Mouse (Mus musculus) limb, embryonic 11.5 days (tissue): ENCODE measurements around the gene Bnip3. TPM values are rescaled to one million over a fixed set of nuclear protein-coding genes. Genes with fewer than 3 reads are reported as not detected.

Experiments used
- ATAC-seq: fragments of 200-750 bp; cut with Nextera tagmentation; 2 replicates; pipeline ENCODE4 v1.8.0; 2017; ENCODE audit warnings: low read depth; ENCODE audit not compliant: insufficient number of reproducible peaks, low FRiP score, low TSS enrichment
- DNase-seq: peaks from one replicate; pipeline ENCODE4 v3.0.0-alpha.2; 2015; ENCODE audit warnings: low spot score
- H3K27ac ChIP-seq: fragments of 300-500 bp; sonication (generic); replicated peaks from 2 replicates; pipeline ENCODE4 v1.5.1; 2014; ENCODE audit warnings: low read depth, mild to moderate bottlenecking, low read length
- H3K27me3 ChIP-seq: fragments of 300-500 bp; sonication (generic); 2 replicates; pipeline ENCODE4 v1.6.1; 2014; ENCODE audit warnings: mild to moderate bottlenecking, low read length, mixed read lengths; ENCODE audit not compliant: control insufficient read depth, insufficient read depth
- H3K36me3 ChIP-seq: fragments of 300-500 bp; sonication (generic); 2 replicates; pipeline ENCODE4 v1.6.1; 2014; ENCODE audit warnings: mild to moderate bottlenecking, low read length, moderate library complexity, mixed read lengths; ENCODE audit not compliant: control insufficient read depth, insufficient read depth
- H3K4me1 ChIP-seq: fragments of 300-500 bp; sonication (generic); 2 replicates; pipeline ENCODE4 v1.6.1; 2014; ENCODE audit warnings: low read length, mixed read lengths; ENCODE audit not compliant: control insufficient read depth, insufficient read depth
- H3K4me2 ChIP-seq: fragments of 300-500 bp; sonication (generic); 2 replicates; pipeline ENCODE4 v1.6.1; 2014; ENCODE audit warnings: low read depth, mild to moderate bottlenecking, moderate library complexity; ENCODE audit not compliant: severe bottlenecking
- H3K4me3 ChIP-seq: fragments of 300-500 bp; sonication (generic); 2 replicates; pipeline ENCODE4 v1.5.1; 2014; ENCODE audit warnings: low read depth, low read length
- H3K9ac ChIP-seq: fragments of 300-500 bp; sonication (generic); 2 replicates; pipeline ENCODE4 v1.6.1; 2014; ENCODE audit warnings: mild to moderate bottlenecking, low read length
- H3K9me3 ChIP-seq: fragments of 300-500 bp; sonication (generic); 2 replicates; pipeline ENCODE4 v1.6.1; 2016; ENCODE audit warnings: low read length; ENCODE audit not compliant: control insufficient read depth
- WGBS: fragments of 180-500 bp; shearing (Covaris S2); extraction: QIAGEN DNeasy Blood & Tissue Kit; methylation state at CpG from one replicate; pipeline ENCODE4 v1.1.7; 2014; 5-methylcytosine and 5-hydroxymethylcytosine counted together
- polyA plus RNA-seq: library from polyadenylated mRNA; unstranded; fragments of >200 nt; fragmentation: Nextera tagmentation; extraction: Ambion mirVana; gene quantifications from 2 replicates; pipeline ENCODE4 v1.2.1, GENCODE M21; 2014

Bnip3 gene
- polyA plus RNA-seq, result 111 and 117 TPM in 2 replicates

DNA sequence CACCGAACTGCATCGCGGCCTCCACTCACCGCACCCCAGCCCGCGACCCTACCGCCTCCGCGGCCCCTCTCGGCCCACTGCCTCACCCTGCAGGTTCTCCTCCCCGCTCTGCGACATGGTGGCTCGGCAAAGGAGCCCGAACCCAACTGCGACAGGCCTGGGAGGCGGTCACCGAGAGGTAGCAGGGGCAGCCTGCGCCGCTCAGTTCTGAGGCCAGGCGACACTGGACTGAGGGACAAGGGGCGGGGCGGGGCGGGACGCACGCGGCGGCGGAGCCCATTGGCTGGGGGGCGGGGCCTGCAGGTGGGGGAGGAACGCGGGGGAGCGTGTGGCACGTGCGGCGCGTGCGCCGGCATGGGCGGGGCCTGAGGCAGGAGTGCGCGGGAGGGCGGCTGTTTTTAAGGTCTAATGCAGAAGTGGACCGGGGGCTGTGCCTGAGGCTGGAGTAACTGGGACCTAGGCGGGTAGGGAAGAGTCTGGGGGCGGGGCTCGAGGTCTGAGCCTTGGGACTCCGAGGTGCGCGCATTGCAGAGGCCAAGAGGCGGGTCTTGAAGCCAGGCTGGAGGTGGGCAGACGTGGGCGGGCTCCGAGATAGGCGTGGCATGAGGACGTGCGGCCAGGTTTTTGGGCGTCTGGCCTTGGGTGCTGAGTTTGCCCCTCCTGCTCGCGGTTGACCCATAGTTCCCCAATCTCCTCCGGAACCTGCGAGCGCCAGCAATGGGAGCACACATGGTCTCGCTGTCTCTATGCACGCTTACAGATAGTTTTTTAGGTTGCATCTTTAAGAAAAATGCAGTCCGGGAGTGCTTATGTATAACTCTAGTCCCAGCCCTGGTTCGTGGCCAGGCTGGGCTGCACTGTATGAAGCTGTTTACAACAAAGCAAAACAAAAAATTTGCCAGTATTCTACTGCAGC is at the start of gene Bnip3:
TSS of gene Bnip3 (minus strand) at position 243 of the 916 bp plus-strand sequence.
- H3K4me2 ChIP-seq, result peak within 1 kb of the TSS; percentile 62
- H3K27me3 ChIP-seq, result no peaks in the 10 kb centered on the region
- WGBS, result under 1% methylated on average over 62 of the region's 66 CpGs
- peak within 1 kb of the TSS; percentile 79 for H3K4me3 ChIP-seq
- H3K9ac ChIP-seq, result peak within 1 kb of the TSS; percentile 84
- no peaks in the 10 kb centered on the region for H3K9me3 ChIP-seq
- peaks cover 13% of the 10 kb centered on the region for H3K4me1 ChIP-seq
- ATAC-seq (peak; percentile 97), DNase-seq (peak; percentile 96)
- no peaks in the 10 kb centered on the region for H3K36me3 ChIP-seq
- H3K27ac ChIP-seq, result peak within 1 kb of the TSS; percentile 43

DNA sequence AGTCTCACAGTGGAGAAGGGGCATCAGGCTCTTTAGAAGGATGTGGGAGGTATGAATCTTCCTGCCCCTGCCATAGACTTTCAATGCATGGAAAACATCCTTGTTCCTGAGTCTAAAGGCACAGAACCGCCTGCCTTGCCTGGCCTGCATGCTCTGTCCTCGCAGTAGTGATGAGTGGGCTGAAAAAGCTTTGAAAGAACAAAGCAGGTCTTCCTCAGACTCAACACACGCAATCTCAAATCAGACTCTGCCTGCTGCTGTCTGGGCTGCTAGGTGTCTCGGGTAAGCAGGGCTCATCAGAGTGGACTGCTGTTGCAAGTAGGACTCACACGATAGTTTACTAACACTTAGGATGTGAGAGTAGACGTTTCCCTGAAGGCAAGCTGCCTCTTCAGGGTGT is 47.8 kb upstream of the Bnip3 start:
- DNase-seq (no peak), ATAC-seq (no peak)
- Histone ChIP-seq H3K4me2 (no peak overlapping the region), H3K4me3 (no peak overlapping the region), H3K9me3 (no peaks in the 10 kb centered on the region), H3K9ac (no peak overlapping the region), H3K27me3 (no peaks in the 10 kb centered on the region), H3K36me3 (no peaks in the 10 kb centered on the region), H3K27ac (no peak overlapping the region), H3K4me1 (no peaks in the 10 kb centered on the region)
- 74% methylated on average over 6 of the region's 6 CpGs for WGBS

DNA sequence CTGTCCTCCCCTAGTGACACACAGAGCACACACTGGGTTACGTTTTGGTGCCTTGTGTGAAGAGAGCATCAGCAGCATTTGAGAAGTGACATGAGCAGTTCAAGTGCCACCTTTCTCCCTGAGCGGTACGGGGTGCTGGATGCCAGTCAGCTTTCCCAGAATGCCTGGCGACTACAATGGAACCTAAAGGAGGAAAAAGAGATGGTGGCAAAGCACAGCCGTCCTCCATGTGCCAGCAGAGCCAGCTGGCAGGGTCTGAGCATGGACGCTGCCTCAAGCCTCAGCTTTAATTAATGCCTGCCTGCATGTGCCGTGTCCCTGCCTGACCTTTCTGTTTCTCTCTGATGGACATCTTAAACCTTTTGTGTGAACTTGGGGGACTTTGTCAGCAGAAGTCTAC is 46.5 kb upstream of the Bnip3 start:
- ATAC-seq (no peak), DNase-seq (no peak)
- no peak overlapping the region for H3K4me2 ChIP-seq
- H3K27me3 ChIP-seq, result no peaks in the 10 kb centered on the region
- H3K4me1 ChIP-seq, result no peaks in the 10 kb centered on the region
- H3K36me3 ChIP-seq, result no peaks in the 10 kb centered on the region
- no peak overlapping the region for H3K9ac ChIP-seq
- no peaks in the 10 kb centered on the region for H3K9me3 ChIP-seq
- WGBS, result 83% methylated on average over 7 of the region's 7 CpGs
- H3K27ac ChIP-seq, result no peak overlapping the region
- H3K4me3 ChIP-seq, result no peak overlapping the region

DNA sequence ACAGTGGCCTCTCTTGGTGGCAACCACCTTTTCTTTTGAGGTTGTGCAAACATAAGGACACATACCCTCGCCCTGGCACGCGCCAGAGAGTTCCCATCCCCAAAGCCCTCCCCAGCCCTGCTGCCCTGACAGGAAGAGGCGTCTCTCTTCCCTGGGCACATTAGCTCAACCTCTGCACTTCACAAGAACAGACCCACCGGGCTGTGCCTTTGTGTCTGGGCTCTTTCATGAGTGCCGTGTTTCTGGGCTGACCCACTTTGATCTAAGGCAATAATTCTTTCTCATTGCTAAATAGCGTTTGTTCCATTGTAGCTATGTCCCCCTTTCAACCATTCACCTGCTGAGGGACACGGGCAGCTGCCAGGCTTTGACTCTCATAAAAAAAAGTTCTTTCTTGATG is 39.0 kb upstream of the Bnip3 start:
- no peaks in the 10 kb centered on the region for H3K9me3 ChIP-seq
- DNase-seq (no peak), ATAC-seq (no peak)
- H3K4me1 ChIP-seq, result no peaks in the 10 kb centered on the region
- H3K27me3 ChIP-seq, result 0 out of 2 replicates have a peak, but pooled peaks cover 4% of the 10 kb centered on the region
- no peak overlapping the region for H3K4me3 ChIP-seq
- H3K27ac ChIP-seq, result no peak overlapping the region
- no peak overlapping the region for H3K9ac ChIP-seq
- 33% methylated on average over 8 of the region's 8 CpGs for WGBS
- H3K4me2 ChIP-seq, result no peak overlapping the region
- H3K36me3 ChIP-seq, result no peaks in the 10 kb centered on the region

DNA sequence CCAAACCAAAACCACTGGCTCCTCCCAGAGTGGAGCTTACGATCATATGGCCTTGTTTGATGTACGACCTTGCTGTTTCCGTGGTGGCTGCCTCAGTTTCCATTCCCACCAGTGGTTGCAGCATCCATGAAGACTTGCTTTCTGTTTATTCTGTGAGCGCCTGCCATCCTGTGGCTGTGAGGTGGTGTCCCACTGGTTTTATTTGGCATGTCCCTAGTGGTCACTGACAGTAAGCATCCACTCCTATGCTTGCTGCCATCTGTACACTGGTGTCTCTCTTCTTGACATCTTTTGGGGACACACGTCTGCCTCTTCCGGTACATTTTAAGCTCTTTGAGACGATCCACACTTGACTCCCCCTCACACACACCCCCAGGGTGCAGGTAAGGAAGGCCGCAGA is 38.4 kb upstream of the Bnip3 start:
- no peak for ATAC-seq
- DNase-seq, result no peak

DNA sequence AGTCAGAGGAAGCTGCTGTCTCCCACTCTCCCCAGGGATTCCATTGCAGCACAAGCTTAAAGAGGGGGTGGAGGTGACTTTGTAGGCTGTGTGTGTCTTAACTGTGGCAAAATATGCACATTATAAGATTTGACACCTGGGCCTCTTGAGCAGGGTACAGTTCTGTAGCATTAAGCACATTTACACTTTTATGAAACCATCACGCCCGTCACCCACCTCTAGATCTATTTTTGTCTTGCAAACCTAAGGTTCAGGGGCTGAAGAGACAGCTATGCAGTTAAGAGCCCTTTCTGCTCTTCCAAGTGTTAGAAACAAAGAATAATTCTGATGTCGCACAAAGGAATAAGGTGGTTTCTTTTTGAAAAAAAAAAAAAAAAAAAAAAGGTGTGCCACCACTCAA is 36.3 kb upstream of the Bnip3 start:
- H3K9me3 ChIP-seq, result no peaks in the 10 kb centered on the region
- H3K9ac ChIP-seq, result no peak overlapping the region
- H3K27ac ChIP-seq, result no peak overlapping the region
- H3K4me2 ChIP-seq, result no peak overlapping the region
- H3K36me3 ChIP-seq, result no peaks in the 10 kb centered on the region
- WGBS, result 59% methylated on average over 3 of the region's 3 CpGs
- H3K4me1 ChIP-seq, result peaks cover 6% of the 10 kb centered on the region; the same call in 1 of the 2 replicates
- no peak overlapping the region for H3K4me3 ChIP-seq
- ATAC-seq (no peak), DNase-seq (no peak)
- H3K27me3 ChIP-seq, result peaks cover 26% of the 10 kb centered on the region

More for the DNA sequence above, 38.4 kb upstream of the Bnip3 start:
- Histone ChIP-seq H3K36me3 (no peaks in the 10 kb centered on the region), H3K27me3 (peaks cover 5% of the 10 kb centered on the region), H3K4me2 (no peak overlapping the region), H3K27ac (no peak overlapping the region), H3K9me3 (no peaks in the 10 kb centered on the region), H3K4me1 (no peaks in the 10 kb centered on the region), H3K9ac (no peak overlapping the region), H3K4me3 (no peak overlapping the region)
- 82% methylated on average over 8 of the region's 8 CpGs for WGBS

DNA sequence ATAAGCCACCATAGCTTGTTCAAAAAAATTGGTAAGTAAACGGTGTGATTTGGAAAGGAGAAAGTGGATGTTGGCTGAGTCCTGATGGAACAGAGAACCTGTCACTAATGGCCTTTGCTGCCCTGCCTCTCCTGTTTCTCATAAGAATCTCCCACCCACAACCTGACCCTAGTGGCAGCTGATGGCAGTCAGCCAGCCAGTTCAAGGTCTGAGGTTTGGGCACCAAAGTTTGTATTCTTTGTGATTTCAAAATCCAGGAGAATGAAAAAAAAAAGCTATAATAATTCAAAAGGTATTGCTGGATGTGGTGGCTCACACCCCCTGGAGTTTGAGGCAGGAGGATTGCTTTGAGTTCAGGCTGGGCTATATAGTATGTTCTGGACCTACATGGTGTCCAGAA is 33.0 kb upstream of the Bnip3 start:
- ATAC-seq (no peak), DNase-seq (no peak)
- H3K4me1 ChIP-seq, result peaks cover 11% of the 10 kb centered on the region; the same call in 1 of the 2 replicates
- no peak overlapping the region for H3K9ac ChIP-seq
- 87% methylated on average over 1 of the region's 1 CpGs for WGBS
- H3K9me3 ChIP-seq, result no peaks in the 10 kb centered on the region
- H3K36me3 ChIP-seq, result no peaks in the 10 kb centered on the region
- no peak overlapping the region for H3K27ac ChIP-seq
- no peak overlapping the region for H3K4me3 ChIP-seq
- H3K4me2 ChIP-seq, result no peak overlapping the region
- peaks cover 44% of the 10 kb centered on the region for H3K27me3 ChIP-seq

DNA sequence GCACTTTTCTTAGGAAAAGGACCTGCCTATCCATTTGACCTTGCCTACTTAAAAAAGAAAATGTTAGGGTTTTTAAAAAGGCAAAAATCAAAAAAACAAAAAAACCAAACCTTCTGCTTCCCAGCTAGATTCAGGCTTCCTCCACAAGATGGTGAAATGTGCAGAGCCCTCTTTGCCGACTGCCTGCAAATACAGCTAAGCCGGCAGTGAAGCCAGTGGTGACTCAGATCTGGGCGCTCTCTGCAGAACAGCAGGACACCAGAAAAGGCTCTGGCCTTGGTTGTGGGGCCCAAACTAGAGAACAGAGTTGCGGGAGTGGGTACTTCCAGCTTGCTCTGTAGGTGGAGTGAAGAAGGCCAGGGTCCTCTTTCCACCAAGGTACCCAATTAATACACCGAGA is 32.3 kb upstream of the Bnip3 start:
- ATAC-seq (no peak), DNase-seq (no peak)
- Histone ChIP-seq H3K4me2 (no peak overlapping the region), H3K9me3 (no peaks in the 10 kb centered on the region), H3K4me1 (peaks cover 11% of the 10 kb centered on the region; the same call in 1 of the 2 replicates), H3K4me3 (no peak overlapping the region; the same call in 1 of the 2 replicates), H3K9ac (no peak overlapping the region), H3K27ac (no peak overlapping the region), H3K36me3 (no peaks in the 10 kb centered on the region), H3K27me3 (peaks cover 44% of the 10 kb centered on the region)
- 32% methylated on average over 5 of the region's 5 CpGs for WGBS
